Mouse (Mus musculus): ENCODE measurements around the gene Lyrm2. TPM values are rescaled to one million over a fixed set of nuclear protein-coding genes. Genes with fewer than 3 reads are reported as not detected.

Gene Lyrm2
- polyA plus RNA-seq (2016; fragmentation: Nextera tagmentation; extraction: Ambion mirVana): 138 and 139 TPM in 2 replicates

GRCm38 (mm10) chr4:32799966-32800576 lies at the start of gene Lyrm2:
TSS of gene Lyrm2 (plus strand) at chr4:32800253.
- peaks cover 6% of the 10 kb centered on the region for H3K4me1 ChIP-seq (replicated peaks)

GRCm38 (mm10) chr4:32750711-32751110 lies 49.3 kb upstream of the Lyrm2 start:
- ATAC-seq (ENCODE audit: insufficient number of reproducible peaks, low FRiP score): no peak
- H3K9ac ChIP-seq: no peak overlapping the region
- H3K4me2 ChIP-seq: no peak overlapping the region
- H3K36me3 ChIP-seq: peaks cover 84% of the 10 kb centered on the region
- no peaks in the 10 kb centered on the region for H3K9me3 ChIP-seq (replicated peaks)
- 94% methylated on average over 1 of the region's 1 CpGs for WGBS
- H3K4me1 ChIP-seq (replicated peaks): no peaks in the 10 kb centered on the region
- H3K27me3 ChIP-seq (replicated peaks): no peaks in the 10 kb centered on the region
- no peak overlapping the region for H3K4me3 ChIP-seq
- no peak overlapping the region for H3K27ac ChIP-seq (ENCODE audit: poor library complexity, severe bottlenecking)

More at GRCm38 (mm10) chr4:32799966-32800576, at the start of gene Lyrm2:
- Histone ChIP-seq H3K36me3 (peaks cover 6% of the 10 kb centered on the region), H3K9ac (peak within 1 kb of the TSS; percentile 72), H3K4me3 (peak within 1 kb of the TSS; percentile 58), H3K9me3 (replicated peaks) (no peaks in the 10 kb centered on the region), H3K4me2 (peak within 1 kb of the TSS; percentile 74), H3K27me3 (replicated peaks) (no peaks in the 10 kb centered on the region), H3K27ac (ENCODE audit: poor library complexity, severe bottlenecking) (peak within 1 kb of the TSS; percentile 96)
- 2% methylated on average over 53 of the region's 53 CpGs for WGBS
- ATAC-seq (ENCODE audit: insufficient number of reproducible peaks, low FRiP score): peak; percentile 92

- Histone ChIP-seq H3K4me1 (replicated peaks) (no peaks in the 10 kb centered on the region), H3K9ac (no peak overlapping the region), H3K4me3 (no peak overlapping the region), H3K36me3 (peaks cover 75% of the 10 kb centered on the region), H3K27me3 (replicated peaks) (no peaks in the 10 kb centered on the region), H3K9me3 (replicated peaks) (no peaks in the 10 kb centered on the region), H3K4me2 (no peak overlapping the region), H3K27ac (ENCODE audit: poor library complexity, severe bottlenecking) (no peak overlapping the region)
- 93% methylated on average over 2 of the region's 2 CpGs for WGBS
- no peak for ATAC-seq (ENCODE audit: insufficient number of reproducible peaks, low FRiP score)
Observed at GRCm38 (mm10) chr4:32757430-32757829, 42.6 kb upstream of the Lyrm2 start.

DNA sequence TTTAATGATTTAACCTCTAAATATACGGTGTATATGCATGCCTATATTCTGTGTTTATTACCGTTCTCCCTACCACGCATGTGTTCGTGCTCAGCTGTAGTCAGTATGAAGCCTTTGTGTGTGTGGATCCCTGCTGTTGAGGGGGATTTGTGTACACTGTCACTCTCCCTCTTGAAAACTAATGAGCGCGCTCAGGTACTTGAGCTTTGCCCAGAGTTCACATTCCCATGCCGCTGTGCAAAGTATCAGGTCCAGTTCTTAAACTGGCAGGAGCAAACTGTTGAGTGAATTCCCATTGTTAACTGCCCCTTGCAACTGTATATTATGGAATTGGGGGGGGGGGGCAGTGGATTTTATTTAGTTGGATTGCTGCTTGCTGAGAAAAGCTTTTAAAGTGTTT lies 32.6 kb upstream of the Lyrm2 start:
- no peaks in the 10 kb centered on the region for H3K27me3 ChIP-seq (replicated peaks)
- no peaks in the 10 kb centered on the region for H3K4me1 ChIP-seq (replicated peaks)
- peaks cover 59% of the 10 kb centered on the region for H3K36me3 ChIP-seq
- ATAC-seq (ENCODE audit: insufficient number of reproducible peaks, low FRiP score): no peak
- H3K9me3 ChIP-seq (replicated peaks): no peaks in the 10 kb centered on the region
- H3K4me3 ChIP-seq: no peak overlapping the region
- H3K4me2 ChIP-seq: no peak overlapping the region
- H3K27ac ChIP-seq (ENCODE audit: poor library complexity, severe bottlenecking): no peak overlapping the region
- H3K9ac ChIP-seq: no peak overlapping the region
- WGBS: 93% methylated on average over 7 of the region's 7 CpGs

- WGBS: 95% methylated on average over 10 of the region's 10 CpGs
- no peak overlapping the region for H3K9ac ChIP-seq
- ATAC-seq (ENCODE audit: insufficient number of reproducible peaks, low FRiP score): no peak
- no peaks in the 10 kb centered on the region for H3K4me1 ChIP-seq (replicated peaks)
- H3K36me3 ChIP-seq: peaks cover 59% of the 10 kb centered on the region
- H3K27me3 ChIP-seq (replicated peaks): no peaks in the 10 kb centered on the region
- no peak overlapping the region for H3K4me3 ChIP-seq
- no peaks in the 10 kb centered on the region for H3K9me3 ChIP-seq (replicated peaks)
- H3K4me2 ChIP-seq: no peak overlapping the region
- H3K27ac ChIP-seq (ENCODE audit: poor library complexity, severe bottlenecking): no peak overlapping the region
Observed at GRCm38 (mm10) chr4:32768046-32768445, 32.0 kb upstream of the Lyrm2 start.

DNA sequence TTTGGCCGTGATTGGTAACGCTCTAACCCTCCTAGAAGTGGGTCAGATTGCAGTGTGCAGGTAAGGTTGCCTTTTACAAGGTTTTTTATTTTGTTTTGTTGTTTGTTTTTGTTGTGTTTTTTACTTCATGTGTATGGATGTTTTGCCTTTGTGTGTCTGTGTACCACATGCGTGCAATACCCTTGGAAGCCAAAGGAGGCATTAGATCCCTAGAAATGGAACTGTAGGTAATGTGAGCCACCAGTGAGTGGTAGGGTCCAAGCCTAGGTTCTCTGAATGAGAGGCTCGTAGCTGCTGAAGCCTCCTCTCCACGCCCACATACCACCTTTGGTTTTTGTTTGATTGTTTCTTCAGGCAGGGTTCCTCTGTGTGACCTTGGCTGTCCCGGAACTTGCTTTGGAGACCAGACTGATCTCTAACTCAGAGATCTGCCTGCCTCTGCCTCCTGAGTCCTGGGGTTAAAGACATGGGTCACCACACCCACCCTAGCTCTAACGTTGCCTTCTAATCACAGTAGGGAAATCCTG lies 29.7 kb upstream of the Lyrm2 start:
- H3K36me3 ChIP-seq: peaks cover 64% of the 10 kb centered on the region
- H3K27ac ChIP-seq (ENCODE audit: poor library complexity, severe bottlenecking): no peak overlapping the region
- no peaks in the 10 kb centered on the region for H3K4me1 ChIP-seq (replicated peaks)
- H3K4me2 ChIP-seq: no peak overlapping the region
- no peak overlapping the region for H3K4me3 ChIP-seq
- ATAC-seq (ENCODE audit: insufficient number of reproducible peaks, low FRiP score): no peak
- WGBS: 90% methylated on average over 7 of the region's 7 CpGs
- no peaks in the 10 kb centered on the region for H3K27me3 ChIP-seq (replicated peaks)
- no peaks in the 10 kb centered on the region for H3K9me3 ChIP-seq (replicated peaks)
- no peak overlapping the region for H3K9ac ChIP-seq

DNA sequence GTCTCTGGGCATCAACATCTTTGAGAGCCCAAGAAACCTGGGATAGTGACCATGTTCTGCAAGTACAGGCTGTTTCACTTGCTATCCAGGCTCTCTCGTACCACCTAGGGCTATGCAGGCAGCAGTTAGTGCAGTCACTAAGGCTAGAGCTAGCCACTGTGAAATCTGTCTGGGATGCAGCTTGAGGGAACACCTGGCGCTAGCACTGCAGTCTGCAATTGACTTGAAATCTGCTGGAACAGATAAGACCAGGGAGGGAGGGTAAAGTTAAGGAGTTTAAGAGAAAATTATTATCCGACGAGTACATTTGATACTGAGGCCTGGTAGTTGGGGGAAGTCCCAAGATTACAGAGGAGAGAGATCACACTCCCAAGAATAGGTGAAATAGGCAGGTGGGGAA lies 20.1 kb upstream of the Lyrm2 start:
- no peak for ATAC-seq (ENCODE audit: insufficient number of reproducible peaks, low FRiP score)
- H3K9ac ChIP-seq: no peak overlapping the region
- 90% methylated on average over 4 of the region's 4 CpGs for WGBS

GRCm38 (mm10) chr4:32787110-32787509 lies 12.9 kb upstream of the Lyrm2 start:
- no peak overlapping the region for H3K4me3 ChIP-seq

More for the DNA sequence above, 20.1 kb upstream of the Lyrm2 start:
- Histone ChIP-seq H3K4me1 (replicated peaks) (no peaks in the 10 kb centered on the region), H3K27me3 (replicated peaks) (no peaks in the 10 kb centered on the region), H3K27ac (ENCODE audit: poor library complexity, severe bottlenecking) (no peak overlapping the region), H3K9me3 (replicated peaks) (peaks cover 12% of the 10 kb centered on the region; the same call in 1 of the 2 replicates), H3K4me2 (no peak overlapping the region), H3K36me3 (peaks cover 47% of the 10 kb centered on the region), H3K4me3 (no peak overlapping the region)

DNA sequence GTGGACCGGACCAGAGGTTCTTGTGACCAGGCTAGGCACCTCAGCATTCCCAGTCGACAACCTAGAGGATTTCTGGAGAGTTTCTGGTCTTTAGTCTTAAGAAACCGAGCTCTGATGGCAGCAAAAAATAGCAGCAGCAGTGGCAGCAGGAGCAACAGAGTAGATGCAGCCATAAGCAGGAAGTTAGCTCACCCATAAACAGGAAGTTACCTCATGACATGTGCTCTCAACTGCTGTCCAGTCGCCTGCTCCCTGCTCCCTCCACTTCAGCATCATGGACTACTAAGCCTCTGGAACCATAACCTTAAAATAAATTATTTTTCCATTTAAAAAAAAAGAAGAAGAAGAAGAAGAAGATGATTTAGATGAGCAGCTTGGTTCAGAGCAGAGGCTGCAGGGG lies 11.0 kb upstream of the Lyrm2 start:
- no peak for ATAC-seq (ENCODE audit: insufficient number of reproducible peaks, low FRiP score)
- Histone ChIP-seq H3K4me1 (replicated peaks) (no peaks in the 10 kb centered on the region), H3K27ac (ENCODE audit: poor library complexity, severe bottlenecking) (no peak overlapping the region), H3K4me3 (no peak overlapping the region), H3K4me2 (no peak overlapping the region), H3K27me3 (replicated peaks) (no peaks in the 10 kb centered on the region), H3K9ac (no peak overlapping the region), H3K9me3 (replicated peaks) (0 out of 2 replicates have a peak, but pooled peaks cover 3% of the 10 kb centered on the region), H3K36me3 (no peaks in the 10 kb centered on the region)
- WGBS: 69% methylated on average over 4 of the region's 4 CpGs

More at GRCm38 (mm10) chr4:32787110-32787509, 12.9 kb upstream of the Lyrm2 start:
- ATAC-seq (ENCODE audit: insufficient number of reproducible peaks, low FRiP score): no peak
- Histone ChIP-seq H3K9me3 (replicated peaks) (0 out of 2 replicates have a peak, but pooled peaks cover 3% of the 10 kb centered on the region), H3K27me3 (replicated peaks) (no peaks in the 10 kb centered on the region), H3K27ac (ENCODE audit: poor library complexity, severe bottlenecking) (no peak overlapping the region), H3K4me1 (replicated peaks) (no peaks in the 10 kb centered on the region), H3K9ac (no peak overlapping the region), H3K4me2 (no peak overlapping the region), H3K36me3 (no peaks in the 10 kb centered on the region)
- WGBS: 88% methylated on average over 1 of the region's 1 CpGs

- Histone ChIP-seq H3K27ac (ENCODE audit: poor library complexity, severe bottlenecking) (no peak overlapping the region), H3K27me3 (replicated peaks) (no peaks in the 10 kb centered on the region), H3K4me3 (no peak overlapping the region), H3K4me2 (no peak overlapping the region), H3K9me3 (replicated peaks) (no peaks in the 10 kb centered on the region), H3K4me1 (replicated peaks) (peaks cover 6% of the 10 kb centered on the region), H3K36me3 (peaks cover 6% of the 10 kb centered on the region), H3K9ac (no peak overlapping the region)
- ATAC-seq (ENCODE audit: insufficient number of reproducible peaks, low FRiP score): no peak
- 94% methylated on average over 4 of the region's 4 CpGs for WGBS
Observed at GRCm38 (mm10) chr4:32798976-32799375, 1.1 kb upstream of the Lyrm2 start.

DNA sequence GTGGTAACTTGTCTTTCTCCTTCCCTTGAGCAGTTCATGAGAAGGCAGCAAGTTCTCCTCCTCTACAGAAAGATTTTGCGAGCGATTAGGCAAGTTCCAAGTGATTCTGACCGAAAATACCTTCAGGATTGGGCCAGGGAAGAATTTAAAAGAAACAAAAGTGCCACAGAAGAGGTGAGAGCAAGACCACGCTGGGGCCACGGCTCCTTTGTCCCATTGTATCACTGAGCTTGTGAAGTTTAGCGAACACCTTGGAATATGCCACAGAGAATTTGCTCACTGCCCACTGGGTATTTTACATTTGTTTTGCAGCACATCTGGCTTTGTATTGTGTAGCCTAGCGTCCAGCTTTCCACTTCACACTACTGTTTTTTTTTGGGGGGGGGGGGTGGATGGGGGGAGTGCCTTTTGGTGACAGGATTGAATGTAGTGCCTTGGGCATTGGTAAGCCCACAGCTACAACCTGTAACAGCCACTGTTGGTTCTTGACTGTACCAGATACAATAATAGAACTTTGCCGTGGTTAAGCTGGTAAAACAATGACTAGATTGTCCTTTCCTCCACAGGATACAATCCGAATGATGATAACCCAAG lies 621 bp downstream of the Lyrm2 start:
- peak; percentile 46; the same call in 1 of the 2 replicates for ATAC-seq (ENCODE audit: insufficient number of reproducible peaks, low FRiP score)
- peaks cover 6% of the 10 kb centered on the region for H3K4me1 ChIP-seq (replicated peaks)
- H3K9me3 ChIP-seq (replicated peaks): no peaks in the 10 kb centered on the region
- WGBS: 11% methylated on average over 9 of the region's 9 CpGs
- peak overlapping the region; percentile 96 for H3K27ac ChIP-seq (ENCODE audit: poor library complexity, severe bottlenecking)
- H3K36me3 ChIP-seq: peaks cover 8% of the 10 kb centered on the region
- peak overlapping the region; percentile 74 for H3K4me2 ChIP-seq
- peak overlapping the region; percentile 58 for H3K4me3 ChIP-seq
- peak overlapping the region; percentile 72 for H3K9ac ChIP-seq
- no peaks in the 10 kb centered on the region for H3K27me3 ChIP-seq (replicated peaks)
